23 mouse cellular contexts compared by ENCODE assay signal in genomic region chr6:113030553-113030952, GRCm38 (mm10). TPM values are rescaled to one million over a fixed set of nuclear protein-coding genes. Genes with fewer than 3 reads are reported as not detected.
DNase-seq lines count a peak whose midpoint lies in the region; ATAC-seq and TF ChIP-seq lines count a peak whose summit lies in the region.
"Had no signal": no experiment of that assay in that cellular context is flagged by ENCODE, and none has a peak within 500 bp of the region (broad histone marks: within the 10 kb centered on the region; RNA-seq: fewer than 3 reads in every experiment).

No protein-coding gene starts in this region.

- H3K4me3 ChIP-seq in cerebellum, adult 2 months (replicated peaks; ENCODE audit: insufficient read depth, low read depth, low read length): no peak overlapping the region
- H3K4me3 ChIP-seq in limb, embryonic 12.5 days (replicated peaks): no peak overlapping the region
- no peak overlapping the region for H3K4me3 ChIP-seq in limb, embryonic 10.5 days
- no peak overlapping the region for H3K4me3 ChIP-seq in intestine, embryonic 16.5 days (ENCODE audit: low read length)
- no peak overlapping the region for H3K4me3 ChIP-seq in stomach, embryonic 16.5 days (replicated peaks; ENCODE audit: low read length)
- H3K4me3 ChIP-seq: embryonic facial prominence, embryonic 12.5 days; forebrain, embryonic 13.5 days; hindbrain, embryonic 10.5 days; kidney, embryonic 15.5 days; megakaryocyte, embryonic 14.5 days; midbrain, embryonic 15.5 days; neural tube, embryonic 12.5 days had no signal

- DNase-seq in cerebellum, adult 2 months: no peak
- no peak for DNase-seq in cerebellum, postnatal 25 days
- DNase-seq in limb, embryonic 10.5 days (ENCODE audit: low spot score): no peak
- DNase-seq in layer of hippocampus, adult 8-10 months (ENCODE audit: low spot score in 2 of 2): no peak
- DNase-seq: adrenal gland, postnatal 25 days; kidney, adult 11 months; kidney, postnatal 36 days; liver; liver, postnatal 0 days; lung, postnatal 14 days; right cerebral cortex, postnatal 25 days had no signal

- H3K9me3 ChIP-seq in limb, embryonic 12.5 days: no peaks in the 10 kb centered on the region
- no peaks in the 10 kb centered on the region for H3K9me3 ChIP-seq in limb, embryonic 10.5 days (replicated peaks)
- no peaks in the 10 kb centered on the region for H3K9me3 ChIP-seq in intestine, embryonic 16.5 days (ENCODE audit: control insufficient read depth, low read length)
- H3K9me3 ChIP-seq in stomach, embryonic 16.5 days (replicated peaks; ENCODE audit: control insufficient read depth, low read length): no peaks in the 10 kb centered on the region
- H3K9me3 ChIP-seq: embryonic facial prominence, embryonic 12.5 days; forebrain, embryonic 13.5 days; hindbrain, embryonic 10.5 days; kidney, embryonic 15.5 days; megakaryocyte, embryonic 14.5 days; midbrain, embryonic 15.5 days; neural tube, embryonic 12.5 days had no signal

- no peaks in the 10 kb centered on the region for H3K36me3 ChIP-seq in limb, embryonic 12.5 days
- no peaks in the 10 kb centered on the region for H3K36me3 ChIP-seq in limb, embryonic 10.5 days
- H3K36me3 ChIP-seq in intestine, embryonic 16.5 days (ENCODE audit: control insufficient read depth, insufficient read depth, low read length): no peaks in the 10 kb centered on the region
- no peaks in the 10 kb centered on the region for H3K36me3 ChIP-seq in stomach, embryonic 16.5 days (ENCODE audit: control insufficient read depth, insufficient read depth, low read length)
- H3K36me3 ChIP-seq: embryonic facial prominence, embryonic 12.5 days; hindbrain, embryonic 10.5 days; kidney, embryonic 15.5 days; midbrain, embryonic 15.5 days; neural tube, embryonic 12.5 days had no signal

- TF ChIP-seq CTCF in cerebellum, adult 2 months (IDR thresholded peaks at IDR 0.05; ENCODE audit: borderline replicate concordance, insufficient read depth, low read depth, low read length): no peak

- peak overlapping the region; percentile 42 for H3K27ac ChIP-seq in cerebellum, adult 2 months (ENCODE audit: insufficient read depth, low read length)
- 0 out of 2 replicates have a peak overlapping the region, but pooled peaks have one; percentile 18 for H3K27ac ChIP-seq in limb, embryonic 12.5 days
- H3K27ac ChIP-seq in limb, embryonic 10.5 days: no peak overlapping the region
- no peak overlapping the region for H3K27ac ChIP-seq in intestine, embryonic 16.5 days (ENCODE audit: low read length)
- peak overlapping the region; percentile 87 for H3K27ac ChIP-seq in stomach, embryonic 16.5 days (ENCODE audit: low read length)
- H3K27ac ChIP-seq: embryonic facial prominence, embryonic 12.5 days; forebrain, embryonic 13.5 days; hindbrain, embryonic 10.5 days; kidney, embryonic 15.5 days; midbrain, embryonic 15.5 days; neural tube, embryonic 12.5 days had no signal

- H3K4me1 ChIP-seq in cerebellum, adult 2 months (ENCODE audit: control insufficient read depth, insufficient read depth, low read length): peaks cover 9% of the 10 kb centered on the region
- H3K4me1 ChIP-seq in limb, embryonic 12.5 days (replicated peaks): no peaks in the 10 kb centered on the region
- H3K4me1 ChIP-seq in limb, embryonic 10.5 days: no peaks in the 10 kb centered on the region
- H3K4me1 ChIP-seq in intestine, embryonic 16.5 days (ENCODE audit: control insufficient read depth, insufficient read depth, low read length): peaks cover 7% of the 10 kb centered on the region; the same call in 1 of the 2 replicates
- H3K4me1 ChIP-seq in stomach, embryonic 16.5 days (ENCODE audit: control insufficient read depth, insufficient read depth, low read length): peaks cover 6% of the 10 kb centered on the region
- H3K4me1 ChIP-seq: embryonic facial prominence, embryonic 12.5 days; neural tube, embryonic 12.5 days had no signal

- no peak overlapping the region for H3K9ac ChIP-seq in limb, embryonic 12.5 days (replicated peaks)
- H3K9ac ChIP-seq in intestine, embryonic 16.5 days (ENCODE audit: low read depth, low read length): no peak overlapping the region
- H3K9ac ChIP-seq in stomach, embryonic 16.5 days (ENCODE audit: low read length): no peak overlapping the region
- H3K9ac ChIP-seq: embryonic facial prominence, embryonic 12.5 days; forebrain, embryonic 13.5 days; kidney, embryonic 15.5 days; liver, postnatal 0 days; midbrain, embryonic 15.5 days; neural tube, embryonic 12.5 days had no signal

- no peak for ATAC-seq in limb, embryonic 12.5 days (ENCODE audit: insufficient number of reproducible peaks, insufficient read depth, low FRiP score, low TSS enrichment, low read depth)
- ATAC-seq in intestine, embryonic 16.5 days: peak; percentile 62
- ATAC-seq in stomach, embryonic 16.5 days (ENCODE audit: insufficient read depth, low FRiP score): no peak
- ATAC-seq: forebrain, embryonic 13.5 days; hindbrain, embryonic 16.5 days; liver, postnatal 0 days; midbrain, embryonic 15.5 days had no signal

- TF ChIP-seq POLR2A in cerebellum, adult 2 months (IDR thresholded peaks at IDR 0.05; ENCODE audit: borderline replicate concordance, insufficient read depth, low read length): no peak

- no peaks in the 10 kb centered on the region for H3K27me3 ChIP-seq in cerebellum, adult 2 months (ENCODE audit: control insufficient read depth, insufficient read depth, low read length)
- no peaks in the 10 kb centered on the region for H3K27me3 ChIP-seq in limb, embryonic 12.5 days
- H3K27me3 ChIP-seq in limb, embryonic 10.5 days (ENCODE audit: low read depth, poor library complexity, severe bottlenecking): no peaks in the 10 kb centered on the region
- H3K27me3 ChIP-seq in intestine, embryonic 16.5 days (replicated peaks; ENCODE audit: control insufficient read depth, insufficient read depth, low read length): no peaks in the 10 kb centered on the region
- no peaks in the 10 kb centered on the region for H3K27me3 ChIP-seq in stomach, embryonic 16.5 days (ENCODE audit: control insufficient read depth, insufficient read depth, low read length)
- H3K27me3 ChIP-seq: embryonic facial prominence, embryonic 12.5 days; forebrain, embryonic 13.5 days; kidney, embryonic 15.5 days; midbrain, embryonic 15.5 days; neural tube, embryonic 12.5 days had no signal

- H3K4me2 ChIP-seq in limb, embryonic 12.5 days: no peak overlapping the region
- H3K4me2 ChIP-seq in intestine, embryonic 16.5 days (ENCODE audit: low read depth, low read length): no peak overlapping the region
- H3K4me2 ChIP-seq in stomach, embryonic 16.5 days (ENCODE audit: low read depth, low read length): no peak overlapping the region
- H3K4me2 ChIP-seq: embryonic facial prominence, embryonic 12.5 days; forebrain, embryonic 13.5 days; heart, embryonic 11.5 days; kidney, embryonic 15.5 days; midbrain, embryonic 15.5 days; neural tube, embryonic 12.5 days had no signal

- 42% methylated on average over 3 of the region's 3 CpGs for WGBS in cerebellum, adult 2 months
- 67% methylated on average over 3 of the region's 3 CpGs for WGBS in limb, embryonic 12.5 days
- WGBS in limb, embryonic 10.5 days: 84% methylated on average over 3 of the region's 3 CpGs
- WGBS in intestine, embryonic 16.5 days: 63% methylated on average over 3 of the region's 3 CpGs
- WGBS in stomach, embryonic 16.5 days: 57% methylated on average over 3 of the region's 3 CpGs

RNA-seq across cellular contexts. Expression of gene Thumpd3, which starts 15.5 kb away (rescaled TPM):
- polyA plus RNA-seq in cerebellum, adult 2 months (2012; rRNA removed): 20.8 and 21.8 TPM in 2 replicates
- polyA plus RNA-seq in limb, embryonic 12.5 days (2016; fragmentation: Nextera tagmentation; extraction: Ambion mirVana): 44.4 and 49.7 TPM in 2 replicates
- 59.5 and 66.5 TPM in 2 replicates for polyA plus RNA-seq in limb, embryonic 10.5 days (2016; fragmentation: Nextera tagmentation; extraction: Ambion mirVana)
- 57.7 and 63.0 TPM in 2 replicates for polyA plus RNA-seq in intestine, embryonic 16.5 days (2015; fragmentation: Nextera tagmentation; extraction: Ambion mirVana)
- 49.7 and 51.0 TPM in 2 replicates for polyA plus RNA-seq in stomach, embryonic 16.5 days (2015; fragmentation: Nextera tagmentation; extraction: Ambion mirVana)
- 10 to 100 TPM; 31.2 to 39.5 (median 37.6) TPM for total RNA-seq in layer of hippocampus, adult 8-10 months (2022)

RNA-seq across cellular contexts. Expression of gene Setd5, which starts 46.6 kb away (rescaled TPM):
- polyA plus RNA-seq in cerebellum, adult 2 months (2012; rRNA removed): 58.9 and 64.2 TPM in 2 replicates
- polyA plus RNA-seq in limb, embryonic 12.5 days (2016; fragmentation: Nextera tagmentation; extraction: Ambion mirVana): 74.4 and 78.2 TPM in 2 replicates
- polyA plus RNA-seq in limb, embryonic 10.5 days (2016; fragmentation: Nextera tagmentation; extraction: Ambion mirVana): 86.2 and 92.0 TPM in 2 replicates
- 58.5 and 61.2 TPM in 2 replicates for polyA plus RNA-seq in intestine, embryonic 16.5 days (2015; fragmentation: Nextera tagmentation; extraction: Ambion mirVana)
- polyA plus RNA-seq in stomach, embryonic 16.5 days (2015; fragmentation: Nextera tagmentation; extraction: Ambion mirVana): 65.6 and 66.3 TPM in 2 replicates
- 100 to 1,000 TPM; 104 to 122 (median 115) TPM for total RNA-seq in layer of hippocampus, adult 8-10 months (2022)

Comparison
In these comparisons a context has a peak if more than half of its experiments do, and no peak if none do; other contexts are left out.
1. H3K27ac ChIP-seq: peak in cerebellum, adult 2 months (single experiment), limb, embryonic 12.5 days (single experiment) and stomach, embryonic 16.5 days (single experiment); none in limb, embryonic 10.5 days (single experiment) and intestine, embryonic 16.5 days (single experiment).